Mouse (Mus musculus) hindbrain, embryonic 12.5 days (tissue): ENCODE data around the gene Nudc. TPM values are rescaled to one million over a fixed set of nuclear protein-coding genes. Genes with fewer than 3 reads are reported as not detected.

Experiments
- ATAC-seq: fragments of 200-750 bp; cut with Nextera tagmentation; 2 replicates; pipeline ENCODE4 v1.8.0; 2017; ENCODE audit warnings: moderate TSS enrichment; ENCODE audit not compliant: low FRiP score
- H3K27ac ChIP-seq: fragments of 300-500 bp; sonication (generic); 2 replicates; pipeline ENCODE4 v1.5.1; 2016; ENCODE audit warnings: mild to moderate bottlenecking
- H3K27me3 ChIP-seq: fragments of 300-500 bp; sonication (generic); 2 replicates; pipeline ENCODE4 v1.6.1; 2016; ENCODE audit warnings: mild to moderate bottlenecking
- H3K36me3 ChIP-seq: fragments of 300-500 bp; sonication (generic); 2 replicates; pipeline ENCODE4 v1.6.1; 2016; ENCODE audit warnings: mild to moderate bottlenecking
- H3K4me1 ChIP-seq: fragments of 300-500 bp; sonication (generic); 2 replicates; pipeline ENCODE4 v1.6.1; 2016
- H3K4me2 ChIP-seq: fragments of 300-500 bp; sonication (generic); replicated peaks from 2 replicates; pipeline ENCODE4 v1.6.1; 2016; ENCODE audit warnings: mild to moderate bottlenecking
- H3K4me3 ChIP-seq: fragments of 300-500 bp; sonication (generic); 2 replicates; pipeline ENCODE4 v1.5.1; 2016; ENCODE audit warnings: mild to moderate bottlenecking
- H3K9ac ChIP-seq: fragments of 300-500 bp; sonication (generic); 2 replicates; pipeline ENCODE4 v1.6.1; 2016; ENCODE audit warnings: mild to moderate bottlenecking, moderate library complexity
- H3K9me3 ChIP-seq: fragments of 300-500 bp; sonication (generic); replicated peaks from 2 replicates; pipeline ENCODE4 v1.6.1; 2016; ENCODE audit warnings: mild to moderate bottlenecking
- WGBS: fragments of 180-500 bp; shearing (Covaris S2); methylation state at CpG from one replicate; pipeline ENCODE4 v1.1.7; 2016; 5-methylcytosine and 5-hydroxymethylcytosine counted together
- polyA plus RNA-seq: library from polyadenylated mRNA; unstranded; fragments of >200 nt; fragmentation: Nextera tagmentation; extraction: Ambion mirVana; gene quantifications from 2 replicates; pipeline ENCODE4 v1.2.1, GENCODE M21; 2016

Nudc gene
- polyA plus RNA-seq = 326 and 340 TPM in 2 replicates

- Histone ChIP-seq H3K4me2 (peak within 1 kb of the TSS; percentile 89), H3K4me3 (peak within 1 kb of the TSS; percentile 94), H3K27ac (peak within 1 kb of the TSS; percentile 72), H3K9me3 (no peaks in the 10 kb centered on the region), H3K27me3 (no peaks in the 10 kb centered on the region), H3K9ac (peak within 1 kb of the TSS; percentile 88), H3K36me3 (peaks cover 19% of the 10 kb centered on the region), H3K4me1 (peaks cover 14% of the 10 kb centered on the region)
- peak; percentile 98 for ATAC-seq
- under 1% methylated on average over 73 of the region's 77 CpGs for WGBS
These were observed at the start of gene Nudc for GRCm38 (mm10) chr4:133545272-133546231. Nudc (minus strand) TSS chr4:133545996.

- Histone ChIP-seq H3K27me3 (peaks cover 37% of the 10 kb centered on the region), H3K36me3 (peaks cover 13% of the 10 kb centered on the region), H3K4me2 (no peak overlapping the region), H3K4me1 (peaks cover 11% of the 10 kb centered on the region), H3K27ac (no peak overlapping the region), H3K4me3 (no peak overlapping the region), H3K9ac (peak overlapping the region; percentile 8; the same call in 1 of the 2 replicates), H3K9me3 (no peaks in the 10 kb centered on the region)
- no peak for ATAC-seq
- 66% methylated on average over 7 of the region's 7 CpGs for WGBS
These were observed 49.7 kb upstream of the Nudc start for GRCm38 (mm10) chr4:133595538-133595937.

DNA sequence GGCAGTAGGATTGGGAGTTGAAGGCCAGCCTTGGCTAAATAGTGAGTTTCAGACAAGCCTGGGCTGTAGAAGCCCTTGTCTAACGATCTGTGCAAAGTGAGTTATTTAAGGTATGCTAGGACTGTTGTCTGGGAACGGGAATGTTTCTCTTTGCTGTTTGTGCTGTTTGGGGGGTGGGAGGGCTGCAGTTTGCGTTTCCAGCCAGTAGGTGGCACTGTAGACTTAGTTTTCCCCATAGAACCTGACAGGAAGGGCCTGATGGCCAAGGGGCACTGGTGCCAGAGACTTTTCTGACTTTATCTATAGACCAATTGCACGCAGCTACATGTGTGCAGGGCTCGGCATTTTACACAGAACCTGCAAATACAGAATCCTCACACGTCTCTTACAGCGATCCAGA lies 46.8 kb upstream of the Nudc start:
- H3K27me3 ChIP-seq = 0 out of 2 replicates have a peak, but pooled peaks cover 8% of the 10 kb centered on the region
- no peak overlapping the region for H3K27ac ChIP-seq
- no peak overlapping the region for H3K9ac ChIP-seq
- no peak overlapping the region for H3K4me3 ChIP-seq
- H3K4me2 ChIP-seq = no peak overlapping the region
- WGBS = 34% methylated on average over 7 of the region's 7 CpGs
- no peaks in the 10 kb centered on the region; the same call in 1 of the 2 replicates for H3K4me1 ChIP-seq
- H3K36me3 ChIP-seq = peaks cover 41% of the 10 kb centered on the region
- ATAC-seq = no peak
- H3K9me3 ChIP-seq = no peaks in the 10 kb centered on the region

GRCm38 (mm10) chr4:133584059-133584951 lies 38.5 kb upstream of the Nudc start, which contains the start of gene Gpn2:
Gpn2 (plus strand) TSS chr4:133584362.
- H3K27me3 ChIP-seq = no peaks in the 10 kb centered on the region
- no peaks in the 10 kb centered on the region for H3K9me3 ChIP-seq
- peak within 1 kb of the TSS; percentile 88 for H3K9ac ChIP-seq
- ATAC-seq = peak; percentile 81
- peaks cover 51% of the 10 kb centered on the region for H3K36me3 ChIP-seq
- 3% methylated on average over 65 of the region's 65 CpGs for WGBS
- H3K4me3 ChIP-seq = peak within 1 kb of the TSS; percentile 96
- peak within 1 kb of the TSS; percentile 100 for H3K4me2 ChIP-seq
- peak within 1 kb of the TSS; percentile 79 for H3K27ac ChIP-seq
- peaks cover 13% of the 10 kb centered on the region for H3K4me1 ChIP-seq

DNA sequence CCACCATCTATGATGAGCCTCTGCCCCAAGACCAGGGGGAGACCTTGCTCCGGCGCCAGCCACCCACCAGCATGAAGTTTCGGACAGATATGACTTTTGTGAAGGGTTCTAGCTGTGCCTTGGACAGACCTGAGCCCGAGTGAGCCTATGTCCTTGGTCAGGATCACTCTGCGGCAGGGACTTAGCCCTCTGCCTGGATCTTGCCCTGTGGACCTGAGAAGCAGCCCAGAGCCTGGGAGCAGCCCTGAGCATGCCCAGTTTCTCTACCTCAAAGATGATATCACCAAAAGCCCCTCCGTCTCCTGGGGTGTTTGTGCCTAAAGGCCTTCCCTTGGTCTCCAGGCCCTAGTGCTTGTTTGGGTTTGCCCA lies 37.9 kb upstream of the Nudc start:
- Histone ChIP-seq H3K27ac (peak overlapping the region; percentile 79), H3K9ac (peak overlapping the region; percentile 88), H3K27me3 (no peaks in the 10 kb centered on the region), H3K4me1 (peaks cover 13% of the 10 kb centered on the region), H3K4me3 (peak overlapping the region; percentile 96), H3K36me3 (peaks cover 53% of the 10 kb centered on the region), H3K9me3 (no peaks in the 10 kb centered on the region), H3K4me2 (peak overlapping the region; percentile 100)
- 0 out of 2 replicates have a peak, but pooled peaks have one; percentile 19 for ATAC-seq
- WGBS = 64% methylated on average over 6 of the region's 6 CpGs

DNA sequence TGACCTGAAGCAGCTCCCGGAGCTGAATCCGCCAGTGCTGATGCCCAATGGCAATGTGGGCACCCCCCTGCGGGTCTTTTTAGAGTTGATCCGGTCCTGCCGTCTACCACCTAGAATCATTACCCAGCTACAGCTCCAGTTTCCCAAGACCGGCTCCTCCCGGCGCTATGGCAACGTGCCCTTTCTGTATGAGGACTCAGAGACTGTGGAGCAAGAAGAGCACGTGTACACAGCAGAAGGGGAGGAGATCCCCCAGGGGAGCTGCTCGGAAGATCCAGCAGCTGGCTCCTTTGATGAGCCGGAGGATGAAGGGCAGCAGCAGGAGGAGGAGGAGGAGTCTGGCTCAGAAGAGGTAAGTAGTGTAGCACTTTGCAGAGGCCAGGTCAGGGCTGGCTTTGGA lies 32.2 kb upstream of the Nudc start:
- H3K27me3 ChIP-seq = no peaks in the 10 kb centered on the region
- H3K4me3 ChIP-seq = no peak overlapping the region
- H3K4me2 ChIP-seq = no peak overlapping the region
- no peak overlapping the region for H3K9ac ChIP-seq
- H3K27ac ChIP-seq = no peak overlapping the region
- peaks cover 12% of the 10 kb centered on the region for H3K4me1 ChIP-seq
- 64% methylated on average over 12 of the region's 12 CpGs for WGBS
- peaks cover 36% of the 10 kb centered on the region for H3K36me3 ChIP-seq
- ATAC-seq = no peak
- H3K9me3 ChIP-seq = no peaks in the 10 kb centered on the region

- Histone ChIP-seq H3K4me1 (peaks cover 12% of the 10 kb centered on the region), H3K36me3 (peaks cover 21% of the 10 kb centered on the region), H3K4me3 (peak overlapping the region; percentile 100), H3K27ac (peak overlapping the region; percentile 87; the same call in 1 of the 2 replicates), H3K4me2 (peak overlapping the region; percentile 83), H3K9me3 (no peaks in the 10 kb centered on the region), H3K27me3 (no peaks in the 10 kb centered on the region), H3K9ac (peak overlapping the region; percentile 90)
- no peak; the same call in none of the 2 replicates for ATAC-seq
- under 1% methylated on average over 38 of the region's 41 CpGs for WGBS
These were observed 29.0 kb upstream of the Nudc start for GRCm38 (mm10) chr4:133574843-133575202.

GRCm38 (mm10) chr4:133574070-133574842 lies 28.5 kb upstream of the Nudc start, which contains the start of gene Gpatch3:
Gpatch3 (plus strand) TSS chr4:133574745.
- H3K4me1 ChIP-seq = peaks cover 12% of the 10 kb centered on the region
- H3K27ac ChIP-seq = peak within 1 kb of the TSS; percentile 87
- H3K36me3 ChIP-seq = peaks cover 15% of the 10 kb centered on the region
- peak within 1 kb of the TSS; percentile 83 for H3K4me2 ChIP-seq
- ATAC-seq = peak; percentile 90
- no peaks in the 10 kb centered on the region for H3K27me3 ChIP-seq
- 7% methylated on average over 44 of the region's 44 CpGs for WGBS
- H3K9ac ChIP-seq = peak within 1 kb of the TSS; percentile 90
- peak within 1 kb of the TSS; percentile 100 for H3K4me3 ChIP-seq
- no peaks in the 10 kb centered on the region for H3K9me3 ChIP-seq

DNA sequence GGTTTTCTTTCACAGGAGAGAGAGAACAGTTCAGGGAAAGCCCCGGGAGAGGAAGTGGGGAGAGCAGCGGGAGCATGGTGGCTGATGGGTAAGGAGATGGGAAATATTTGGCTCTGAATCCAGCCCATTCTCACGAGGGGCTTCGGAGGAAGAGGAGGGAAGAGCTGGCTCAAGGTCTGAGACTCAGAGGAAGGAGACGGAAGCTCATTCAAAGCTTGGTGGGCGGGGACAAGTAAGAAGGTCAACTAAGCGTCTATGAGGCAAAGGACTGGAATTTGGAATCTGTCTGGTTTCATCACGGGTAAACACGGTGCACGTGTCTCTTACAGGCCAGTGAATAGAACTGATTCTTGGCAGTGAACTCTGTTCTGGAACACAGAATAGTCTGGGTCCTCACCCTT lies 24.3 kb upstream of the Nudc start:
- Histone ChIP-seq H3K9ac (no peak overlapping the region), H3K4me1 (peaks cover 4% of the 10 kb centered on the region; the same call in 1 of the 2 replicates), H3K27ac (no peak overlapping the region), H3K9me3 (no peaks in the 10 kb centered on the region), H3K4me3 (no peak overlapping the region), H3K36me3 (no peaks in the 10 kb centered on the region), H3K4me2 (no peak overlapping the region), H3K27me3 (no peaks in the 10 kb centered on the region)
- no peak for ATAC-seq
- WGBS = 60% methylated on average over 10 of the region's 10 CpGs

DNA sequence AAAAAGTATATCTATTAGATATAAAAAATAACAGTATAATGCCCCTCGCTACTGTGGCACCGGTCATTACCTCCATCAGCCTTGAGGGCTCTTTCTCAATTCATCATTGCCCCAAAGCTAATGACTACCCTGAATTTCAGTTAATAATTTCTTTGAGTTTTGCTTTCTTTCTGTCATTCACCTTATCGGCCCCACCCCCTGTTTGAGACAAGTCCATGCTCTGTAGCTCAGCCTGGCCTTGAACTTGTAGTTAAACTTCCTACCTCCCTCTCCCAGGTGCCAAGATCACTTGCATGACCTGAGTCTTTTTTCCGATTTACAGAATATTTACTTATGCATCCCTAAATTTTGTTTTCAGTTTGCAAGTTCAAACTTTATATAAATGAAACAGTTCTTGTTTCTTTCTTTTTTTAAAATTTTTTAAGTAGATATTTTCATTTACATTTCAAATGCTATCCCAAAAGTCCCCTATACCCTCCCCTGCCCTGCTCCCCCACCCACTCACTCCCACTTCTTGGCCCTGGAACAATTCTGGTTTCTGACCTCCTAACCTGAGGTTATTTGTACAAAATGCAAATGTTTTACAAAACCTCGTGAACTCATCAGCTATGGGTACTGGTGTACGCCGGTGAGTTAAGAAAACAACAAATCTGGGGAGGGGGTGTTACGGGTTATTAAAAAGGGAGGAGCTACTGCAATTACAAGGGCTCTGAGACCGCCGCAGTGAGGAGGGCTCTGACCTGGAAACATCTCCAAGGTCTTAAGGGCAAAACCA lies 23.7 kb upstream of the Nudc start:
- 72% methylated on average over 10 of the region's 10 CpGs for WGBS
- peaks cover 4% of the 10 kb centered on the region; the same call in 1 of the 2 replicates for H3K4me1 ChIP-seq
- H3K36me3 ChIP-seq = no peaks in the 10 kb centered on the region
- no peak overlapping the region for H3K27ac ChIP-seq
- ATAC-seq = no peak
- no peak overlapping the region for H3K4me2 ChIP-seq
- H3K9me3 ChIP-seq = no peaks in the 10 kb centered on the region; the same call in 1 of the 2 replicates
- H3K9ac ChIP-seq = no peak overlapping the region
- no peak overlapping the region for H3K4me3 ChIP-seq
- H3K27me3 ChIP-seq = no peaks in the 10 kb centered on the region

DNA sequence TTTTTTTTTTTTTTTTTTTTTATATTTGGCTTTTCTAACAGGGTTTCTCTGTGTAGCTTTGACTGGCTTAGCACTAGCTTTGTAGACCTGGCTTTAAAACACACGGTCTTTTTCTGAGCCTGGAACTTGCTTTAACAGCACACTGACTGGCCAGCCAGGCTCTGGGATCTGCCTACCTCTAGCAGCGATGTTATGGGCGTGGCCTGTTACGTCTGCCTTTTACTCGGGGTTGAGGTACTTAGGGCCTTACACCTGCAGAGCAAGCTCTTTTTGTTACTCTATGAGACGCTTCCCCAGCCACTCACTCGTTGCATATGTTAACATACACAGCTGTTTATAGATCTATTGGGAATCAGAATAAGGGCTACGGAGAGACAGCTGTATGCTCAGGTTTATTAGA lies 21.5 kb upstream of the Nudc start:
- H3K4me3 ChIP-seq = no peak overlapping the region
- no peaks in the 10 kb centered on the region for H3K4me1 ChIP-seq
- no peaks in the 10 kb centered on the region; the same call in 1 of the 2 replicates for H3K9me3 ChIP-seq
- no peak overlapping the region for H3K9ac ChIP-seq
- ATAC-seq = no peak
- no peak overlapping the region for H3K4me2 ChIP-seq
- H3K27me3 ChIP-seq = no peaks in the 10 kb centered on the region
- H3K27ac ChIP-seq = no peak overlapping the region
- no peaks in the 10 kb centered on the region for H3K36me3 ChIP-seq
- 29% methylated on average over 8 of the region's 8 CpGs for WGBS
